Mouse (Mus musculus): Measurements from ENCODE around the gene Cables2. TPM values are rescaled to one million over a fixed set of nuclear protein-coding genes. Genes with fewer than 3 reads are reported as not detected.

Gene Cables2
- polyA plus RNA-seq, 1 experiment = 10.3 TPM

DNA sequence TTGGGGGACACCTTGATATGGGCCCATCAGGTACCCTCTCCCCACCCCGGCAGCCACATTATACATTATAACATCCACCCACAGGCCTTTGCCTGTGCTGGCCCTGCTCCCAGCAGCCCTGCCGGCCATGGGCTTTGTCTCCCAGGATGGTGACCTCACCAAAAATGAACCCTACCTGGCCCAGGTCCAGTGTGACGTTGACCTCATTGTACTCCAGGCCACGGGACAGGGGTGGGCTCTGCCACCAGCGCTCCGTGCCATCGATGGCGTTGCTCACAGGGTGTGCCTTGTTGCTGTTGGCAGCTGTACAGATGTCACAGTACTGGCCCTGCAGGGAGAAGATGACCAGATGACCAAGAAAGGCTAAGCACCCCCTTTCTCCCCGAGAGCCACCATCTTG, 52.2 kb downstream of the Cables2 start:
- Histone ChIP-seq H3K4me1 (ENCODE audit: control insufficient read depth, insufficient read depth, low read length) (no peaks in the 10 kb centered on the region; the same call in 1 of the 2 replicates), H3K4me3 (ENCODE audit: insufficient read depth, low read length) (no peak overlapping the region), H3K27ac (ENCODE audit: insufficient read depth, low read depth, low read length) (no peak overlapping the region)
- no peak for TF ChIP-seq POLR2A (IDR thresholded peaks at IDR 0.05; ENCODE audit: borderline replicate concordance, low read depth, low read length)
- TF ChIP-seq CTCF (IDR thresholded peaks at IDR 0.05; ENCODE audit: low read depth, low read length) = no peak

DNA sequence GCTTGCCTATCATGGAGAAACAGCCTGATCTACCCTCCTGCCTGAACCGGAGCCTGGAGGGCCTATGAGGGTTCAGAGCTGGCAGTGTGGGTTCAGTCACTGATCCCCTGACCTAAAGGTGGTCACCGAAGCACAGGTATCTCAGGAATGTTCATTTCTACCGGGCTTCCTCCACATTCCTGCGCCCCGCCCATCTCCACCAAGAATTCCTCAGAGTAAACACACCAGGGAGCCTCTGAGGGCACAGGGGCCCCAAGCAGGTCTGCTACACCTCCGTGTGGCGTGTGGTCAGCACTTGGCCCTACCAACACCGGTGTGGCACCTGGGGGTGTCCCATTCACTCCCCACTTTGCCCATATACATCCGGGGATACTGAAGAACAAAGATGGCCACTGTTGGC, 53.1 kb downstream of the Cables2 start:
- TF ChIP-seq POLR2A (IDR thresholded peaks at IDR 0.05; ENCODE audit: borderline replicate concordance, low read depth, low read length) = no peak
- no peak for TF ChIP-seq CTCF (IDR thresholded peaks at IDR 0.05; ENCODE audit: low read depth, low read length)
- H3K4me3 ChIP-seq (ENCODE audit: insufficient read depth, low read length) = no peak overlapping the region
- H3K27ac ChIP-seq (ENCODE audit: insufficient read depth, low read depth, low read length) = no peak overlapping the region
- H3K4me1 ChIP-seq (ENCODE audit: control insufficient read depth, insufficient read depth, low read length) = no peaks in the 10 kb centered on the region

DNA sequence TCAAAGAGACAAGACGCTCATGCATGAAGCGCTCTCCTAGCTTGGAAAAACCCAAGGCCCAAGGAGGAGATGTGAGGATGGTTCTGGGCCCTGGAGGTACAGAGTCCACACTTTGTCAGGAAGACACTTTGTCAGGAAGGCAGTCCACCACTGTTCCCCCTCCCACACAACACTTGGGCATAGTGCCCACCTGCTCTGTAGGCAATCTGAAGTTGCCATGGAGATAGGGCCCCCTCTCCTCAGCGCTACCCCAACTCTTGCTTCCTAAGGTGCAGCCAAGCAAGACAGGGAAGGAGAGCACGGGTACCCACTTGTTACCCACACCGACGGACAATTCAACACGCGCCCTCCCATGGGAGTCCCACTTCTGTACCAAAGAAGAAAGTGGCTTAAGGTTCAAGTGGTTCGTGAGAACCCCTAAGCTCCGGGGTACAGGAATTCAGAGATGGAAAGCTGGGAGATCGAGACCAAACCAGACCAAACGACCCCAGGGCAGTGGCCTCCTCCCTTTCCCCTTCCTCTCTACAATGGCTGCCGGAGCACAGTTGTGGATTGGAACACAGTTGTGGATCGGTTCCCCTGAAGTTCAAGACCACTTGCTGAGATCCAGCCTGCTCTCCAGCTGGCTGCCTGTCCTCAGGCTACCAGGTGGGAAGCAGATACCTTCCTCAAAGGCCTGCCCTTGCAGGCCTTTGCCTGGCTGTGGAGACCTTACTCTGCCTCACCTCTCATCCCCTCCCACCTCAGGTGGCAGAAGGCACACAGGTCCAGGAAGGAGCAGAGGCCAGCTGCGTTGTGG, 54.0 kb downstream of the Cables2 start:
- Histone ChIP-seq H3K4me1 (ENCODE audit: control insufficient read depth, insufficient read depth, low read length) (no peaks in the 10 kb centered on the region), H3K27ac (ENCODE audit: insufficient read depth, low read depth, low read length) (no peak overlapping the region), H3K4me3 (ENCODE audit: insufficient read depth, low read length) (no peak overlapping the region)
- no peak for TF ChIP-seq CTCF (IDR thresholded peaks at IDR 0.05; ENCODE audit: low read depth, low read length)
- TF ChIP-seq POLR2A (IDR thresholded peaks at IDR 0.05; ENCODE audit: borderline replicate concordance, low read depth, low read length) = no peak

DNA sequence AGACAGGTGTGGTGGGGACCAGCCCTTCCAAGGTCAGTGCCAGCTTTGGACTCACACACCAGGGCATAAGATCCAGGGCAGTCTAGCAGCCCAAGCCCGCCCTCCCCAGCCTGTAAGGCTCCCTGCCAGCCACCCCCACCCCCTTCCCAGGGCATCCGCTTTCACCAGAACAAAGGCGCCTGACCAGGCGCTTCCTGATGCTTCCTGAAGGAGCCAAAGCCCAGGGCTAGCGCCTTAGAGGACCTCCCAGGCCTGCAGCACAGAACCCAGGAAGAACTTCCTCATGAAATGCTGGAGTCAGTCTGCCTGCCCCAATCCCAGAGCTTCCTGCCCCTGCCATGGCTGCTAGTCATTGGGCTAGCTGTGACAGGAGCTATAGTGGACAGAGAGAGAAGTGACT, 54.6 kb downstream of the Cables2 start:
- Histone ChIP-seq H3K27ac (ENCODE audit: insufficient read depth, low read depth, low read length) (no peak overlapping the region), H3K4me1 (ENCODE audit: control insufficient read depth, insufficient read depth, low read length) (peaks cover 4% of the 10 kb centered on the region; the same call in 1 of the 2 replicates), H3K4me3 (ENCODE audit: insufficient read depth, low read length) (no peak overlapping the region)
- TF ChIP-seq POLR2A (IDR thresholded peaks at IDR 0.05; ENCODE audit: borderline replicate concordance, low read depth, low read length) = no peak
- TF ChIP-seq CTCF (IDR thresholded peaks at IDR 0.05; ENCODE audit: low read depth, low read length) = no peak

DNA sequence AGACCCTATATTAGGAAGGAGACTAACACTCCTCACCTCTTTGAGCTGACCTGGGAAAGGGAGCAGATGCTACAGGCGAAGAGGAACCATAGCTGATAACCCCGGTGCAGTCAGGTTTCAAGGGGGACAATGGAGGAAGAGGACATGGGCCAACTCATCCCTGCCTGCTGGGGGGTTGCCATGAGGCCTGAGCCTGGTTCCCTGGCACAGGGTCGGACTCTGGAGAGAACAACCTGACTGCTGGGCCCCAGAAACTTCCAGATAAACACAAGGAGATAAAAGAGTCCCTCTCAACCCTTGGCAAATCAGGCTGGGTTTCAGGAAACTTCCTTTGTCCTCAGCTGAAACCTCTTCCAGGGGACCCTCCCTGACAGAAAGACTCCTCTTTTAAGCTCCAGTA, 55.1 kb downstream of the Cables2 start:
- Histone ChIP-seq H3K4me1 (ENCODE audit: control insufficient read depth, insufficient read depth, low read length) (peaks cover 4% of the 10 kb centered on the region; the same call in 1 of the 2 replicates), H3K27ac (ENCODE audit: insufficient read depth, low read depth, low read length) (no peak overlapping the region), H3K4me3 (ENCODE audit: insufficient read depth, low read length) (no peak overlapping the region)
- TF ChIP-seq POLR2A (IDR thresholded peaks at IDR 0.05; ENCODE audit: borderline replicate concordance, low read depth, low read length) (no peak), CTCF (IDR thresholded peaks at IDR 0.05; ENCODE audit: low read depth, low read length) (no peak)

DNA sequence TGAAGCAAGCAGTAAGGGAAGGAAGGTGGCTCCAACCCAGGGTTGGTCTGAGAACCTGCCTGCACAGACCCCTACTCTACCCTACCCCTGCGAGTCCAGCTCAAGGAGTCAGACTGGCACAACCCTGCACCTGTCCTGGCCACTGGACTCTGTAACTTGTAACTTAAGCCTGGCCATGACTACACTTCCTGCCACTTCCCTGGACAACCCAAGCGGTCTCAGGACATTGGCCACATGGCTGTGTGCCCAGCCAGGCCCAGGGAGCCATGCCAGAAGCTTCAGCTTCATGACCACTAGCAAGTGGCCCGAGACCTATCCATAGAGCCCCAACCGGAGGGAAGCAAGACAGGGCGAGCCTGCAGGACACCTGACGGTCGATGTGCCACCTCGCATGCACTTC, 55.7 kb downstream of the Cables2 start:
- H3K27ac ChIP-seq (ENCODE audit: insufficient read depth, low read depth, low read length) = no peak overlapping the region
- TF ChIP-seq CTCF (IDR thresholded peaks at IDR 0.05; ENCODE audit: low read depth, low read length) (no peak), POLR2A (IDR thresholded peaks at IDR 0.05; ENCODE audit: borderline replicate concordance, low read depth, low read length) (no peak)
- peaks cover 4% of the 10 kb centered on the region; the same call in 1 of the 2 replicates for H3K4me1 ChIP-seq (ENCODE audit: control insufficient read depth, insufficient read depth, low read length)
- no peak overlapping the region for H3K4me3 ChIP-seq (ENCODE audit: insufficient read depth, low read length)

DNA sequence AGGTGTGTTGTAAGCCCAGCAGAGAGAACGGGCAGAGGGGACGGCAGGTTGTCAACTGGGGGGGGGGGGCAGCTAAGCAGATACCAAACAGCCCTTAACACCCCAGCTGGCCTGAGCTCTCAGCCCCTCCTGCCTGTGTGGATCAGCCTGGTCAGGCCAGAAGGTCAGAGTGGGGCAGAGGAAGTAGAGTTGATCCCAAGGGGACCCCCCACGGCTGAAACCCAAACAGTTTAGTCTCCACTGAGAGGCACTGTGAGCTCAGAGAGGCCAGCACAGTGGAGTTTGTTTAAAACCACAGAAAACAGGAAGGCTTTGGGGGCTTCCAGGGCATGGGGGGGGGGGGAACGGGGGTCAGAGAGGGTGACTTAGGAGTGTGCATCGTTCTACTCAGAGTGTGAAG, 56.4 kb downstream of the Cables2 start:
- Histone ChIP-seq H3K4me1 (ENCODE audit: control insufficient read depth, insufficient read depth, low read length) (peaks cover 4% of the 10 kb centered on the region; the same call in 1 of the 2 replicates), H3K27ac (ENCODE audit: insufficient read depth, low read depth, low read length) (no peak overlapping the region)

DNA sequence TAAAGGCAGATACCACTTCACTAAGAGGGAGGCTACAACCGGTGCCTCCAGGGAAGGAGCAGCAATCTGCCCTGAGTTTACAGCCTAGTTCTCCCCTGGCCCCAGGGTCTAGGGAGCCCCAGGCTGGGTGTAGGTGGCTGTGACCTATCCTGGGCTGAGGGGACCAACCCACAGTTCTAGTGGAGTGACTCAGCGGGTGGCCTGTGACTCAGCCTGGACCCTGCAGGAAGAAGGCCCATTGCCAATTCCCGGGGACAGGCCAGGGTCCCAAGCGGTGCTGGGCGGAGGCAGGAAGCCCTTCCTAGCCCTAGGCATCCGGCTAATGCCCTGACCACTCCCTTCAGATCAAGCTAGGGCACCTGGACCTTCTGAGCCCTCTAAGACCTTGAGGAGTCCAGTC, 57.3 kb downstream of the Cables2 start:
- Histone ChIP-seq H3K27ac (ENCODE audit: insufficient read depth, low read depth, low read length) (no peak overlapping the region), H3K4me1 (ENCODE audit: control insufficient read depth, insufficient read depth, low read length) (peaks cover 4% of the 10 kb centered on the region; the same call in 1 of the 2 replicates), H3K4me3 (ENCODE audit: insufficient read depth, low read length) (no peak overlapping the region)
- no peak for TF ChIP-seq POLR2A (IDR thresholded peaks at IDR 0.05; ENCODE audit: borderline replicate concordance, low read depth, low read length)
- TF ChIP-seq CTCF (IDR thresholded peaks at IDR 0.05; ENCODE audit: low read depth, low read length) = no peak

More for the DNA sequence above, 56.4 kb downstream of the Cables2 start:
- no peak for TF ChIP-seq POLR2A (IDR thresholded peaks at IDR 0.05; ENCODE audit: borderline replicate concordance, low read depth, low read length)
- no peak for TF ChIP-seq CTCF (IDR thresholded peaks at IDR 0.05; ENCODE audit: low read depth, low read length)
- no peak overlapping the region for H3K4me3 ChIP-seq (ENCODE audit: insufficient read depth, low read length)

DNA sequence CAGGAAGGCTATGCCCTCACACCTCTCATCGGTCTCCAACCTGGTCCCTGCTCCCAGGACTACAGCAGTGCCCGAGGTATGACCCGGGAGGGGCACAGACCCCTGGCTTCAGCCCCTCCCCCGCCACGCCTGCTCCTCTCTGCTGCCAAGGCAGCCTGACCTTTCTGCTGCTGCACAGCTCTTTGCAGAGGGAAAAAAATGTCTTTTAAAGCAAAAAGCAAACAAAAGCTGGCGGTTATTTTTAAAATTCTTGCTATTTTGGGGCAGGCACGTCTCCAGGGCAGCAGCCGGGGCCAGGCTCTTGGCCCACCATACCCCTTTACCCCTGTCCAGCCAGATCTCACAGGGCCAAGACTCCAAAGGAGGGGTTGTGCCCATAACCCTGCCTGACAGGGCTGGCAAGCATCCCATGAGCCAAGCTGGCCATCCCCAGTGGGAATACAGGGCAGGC, 58.3 kb downstream of the Cables2 start:
- TF ChIP-seq CTCF (IDR thresholded peaks at IDR 0.05; ENCODE audit: low read depth, low read length) = no peak
- no peak for TF ChIP-seq POLR2A (IDR thresholded peaks at IDR 0.05; ENCODE audit: borderline replicate concordance, low read depth, low read length)
- no peak overlapping the region for H3K4me3 ChIP-seq (ENCODE audit: insufficient read depth, low read length)
- H3K27ac ChIP-seq (ENCODE audit: insufficient read depth, low read depth, low read length) = no peak overlapping the region
- H3K4me1 ChIP-seq (ENCODE audit: control insufficient read depth, insufficient read depth, low read length) = peaks cover 4% of the 10 kb centered on the region; the same call in 1 of the 2 replicates

DNA sequence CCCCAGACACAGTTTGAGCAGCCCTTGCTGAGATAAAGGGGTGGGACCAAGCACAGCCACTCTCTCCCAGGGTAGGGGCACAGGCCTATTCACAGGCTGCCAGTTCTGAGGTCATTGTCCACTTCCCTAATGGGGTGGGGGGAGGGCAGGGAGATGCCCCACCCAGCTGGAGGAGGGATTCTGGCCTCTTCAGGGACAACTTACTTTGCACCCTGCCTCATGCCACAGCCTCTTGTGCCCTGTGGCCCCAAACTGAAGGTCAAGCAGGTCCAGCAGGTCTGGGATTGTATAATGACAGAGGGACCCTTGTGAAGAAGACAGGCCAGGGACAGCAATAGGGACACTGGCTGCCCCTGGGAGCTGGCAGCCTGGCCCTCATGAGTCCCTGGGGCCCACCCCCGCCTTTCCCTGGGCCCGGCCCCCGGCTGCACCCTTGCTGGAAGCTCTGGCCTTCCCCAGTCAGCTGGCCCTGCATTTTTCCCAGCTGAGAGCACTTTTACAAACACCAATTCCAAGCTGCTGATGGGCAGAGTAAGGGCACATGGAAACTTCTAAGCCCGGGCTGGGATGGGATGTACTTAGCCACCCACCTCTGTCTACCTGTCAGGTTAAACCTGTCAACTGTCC, 58.8 kb downstream of the Cables2 start:
- Histone ChIP-seq H3K4me3 (ENCODE audit: insufficient read depth, low read length) (no peak overlapping the region), H3K4me1 (ENCODE audit: control insufficient read depth, insufficient read depth, low read length) (peaks cover 4% of the 10 kb centered on the region; the same call in 1 of the 2 replicates), H3K27ac (ENCODE audit: insufficient read depth, low read depth, low read length) (no peak overlapping the region)
- TF ChIP-seq CTCF (IDR thresholded peaks at IDR 0.05; ENCODE audit: low read depth, low read length) = no peak
- no peak for TF ChIP-seq POLR2A (IDR thresholded peaks at IDR 0.05; ENCODE audit: borderline replicate concordance, low read depth, low read length)
